Mouse (Mus musculus): ENCODE measurements around the gene Slc35f1. TPM values are rescaled to one million over a fixed set of nuclear protein-coding genes. Genes with fewer than 3 reads are reported as not detected.
A peak's percentile ranks its signal among the peaks of the same experiment; 100 is the strongest.

Gene Slc35f1
- total RNA-seq, 2 experiments from 2014 or later: 3.3 to 4.1 TPM

DNA sequence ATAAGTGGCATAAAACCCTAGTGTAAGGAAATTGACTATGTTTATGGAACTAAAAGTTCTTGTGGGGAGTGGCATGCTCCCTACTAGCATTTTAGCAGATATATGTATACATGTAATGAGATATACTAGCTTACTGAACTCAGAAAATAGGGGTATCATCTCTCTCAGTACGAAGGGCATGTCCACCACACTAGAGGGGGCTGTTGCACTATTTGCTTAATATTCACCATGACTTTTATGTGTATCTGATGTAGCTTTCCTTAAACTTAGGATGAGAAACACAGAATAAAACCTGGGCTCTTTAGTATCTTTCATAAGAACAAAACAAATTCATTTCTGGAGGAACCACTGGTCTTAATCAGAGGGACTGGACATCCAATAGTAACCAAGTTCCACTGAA is 397.5 kb downstream of the Slc35f1 start:
- DNase-seq (ENCODE audit: low spot score in 2 of 2): no peak

DNA sequence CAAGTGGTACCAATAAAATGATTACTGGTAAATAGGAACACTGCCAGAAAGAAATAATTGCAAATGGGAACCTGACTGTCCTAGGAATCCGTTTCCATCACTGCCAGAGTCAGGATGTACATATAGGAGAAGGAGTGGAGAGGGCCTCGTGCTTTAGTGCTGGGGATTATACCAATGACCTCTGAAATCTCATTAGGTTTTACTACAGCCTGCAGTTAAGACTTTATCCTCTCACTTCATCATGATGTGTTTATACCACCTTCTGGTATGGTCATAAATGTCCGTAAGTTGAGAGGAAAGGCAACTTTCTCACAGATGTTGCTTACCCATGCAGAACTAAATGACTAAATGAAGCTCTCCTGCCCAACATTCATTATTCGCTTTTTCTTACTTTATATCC is 401.2 kb downstream of the Slc35f1 start:
- no peak for DNase-seq (ENCODE audit: low spot score in 2 of 2)

DNA sequence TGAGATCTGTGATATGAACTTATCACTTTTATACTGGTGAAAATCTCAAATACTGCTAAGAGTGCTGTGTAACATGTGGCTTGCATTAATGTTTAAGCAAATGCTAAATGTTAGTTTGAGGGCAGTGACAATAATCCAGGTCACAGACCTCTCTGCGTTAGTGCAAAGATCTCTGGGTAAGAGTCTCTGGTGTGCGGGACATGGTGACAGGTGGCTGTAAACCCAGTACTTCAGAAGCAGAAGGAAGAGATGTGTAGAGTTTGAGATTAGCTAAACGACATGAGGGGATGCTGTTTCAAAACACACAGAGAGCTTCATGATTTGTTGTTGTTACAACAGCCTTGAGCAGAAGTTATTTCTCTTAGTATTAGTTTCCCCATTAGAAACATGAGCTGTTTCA is 406.1 kb downstream of the Slc35f1 start:
- no peak for DNase-seq (ENCODE audit: low spot score in 2 of 2)

DNA sequence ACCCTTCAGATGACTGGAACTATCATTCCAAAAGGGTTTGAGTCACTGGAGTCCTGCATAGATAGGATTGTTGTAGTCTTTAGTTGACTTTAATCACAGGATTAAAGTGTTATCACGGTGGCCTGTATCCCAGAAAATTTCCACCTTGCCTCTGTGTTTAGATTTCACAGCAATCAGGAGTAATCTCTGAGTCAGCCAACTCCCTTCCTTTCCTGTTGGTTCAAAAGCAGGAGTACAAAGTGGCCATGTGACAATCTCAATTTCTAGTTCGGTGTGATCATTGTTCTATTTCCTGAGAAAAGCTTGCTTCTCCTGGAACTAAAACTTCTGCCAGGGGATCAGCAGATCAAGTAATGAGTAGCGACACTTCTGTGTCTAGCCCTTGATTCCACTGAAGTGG is 410.5 kb downstream of the Slc35f1 start:
- no peak for DNase-seq (ENCODE audit: low spot score in 2 of 2)

DNA sequence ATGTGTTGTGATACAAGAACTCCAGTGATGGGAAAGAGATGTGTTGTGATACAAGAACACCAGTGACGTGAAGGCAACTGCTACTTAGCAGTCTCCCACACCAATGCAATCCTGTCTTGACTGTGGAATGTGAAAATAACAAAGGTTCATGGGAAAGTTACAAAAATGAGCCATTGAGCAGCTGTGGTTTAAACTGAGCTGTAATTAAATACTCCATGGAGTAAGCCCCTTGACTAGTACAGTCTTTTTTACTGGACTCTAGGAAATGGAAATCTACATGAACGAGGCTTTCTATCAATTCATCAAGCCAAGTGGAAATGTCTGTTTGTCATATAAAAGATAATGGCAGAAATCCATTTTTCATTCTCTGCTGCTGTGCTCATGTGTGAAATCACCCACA is 411.1 kb downstream of the Slc35f1 start:
- DNase-seq (ENCODE audit: low spot score in 2 of 2): no peak

DNA sequence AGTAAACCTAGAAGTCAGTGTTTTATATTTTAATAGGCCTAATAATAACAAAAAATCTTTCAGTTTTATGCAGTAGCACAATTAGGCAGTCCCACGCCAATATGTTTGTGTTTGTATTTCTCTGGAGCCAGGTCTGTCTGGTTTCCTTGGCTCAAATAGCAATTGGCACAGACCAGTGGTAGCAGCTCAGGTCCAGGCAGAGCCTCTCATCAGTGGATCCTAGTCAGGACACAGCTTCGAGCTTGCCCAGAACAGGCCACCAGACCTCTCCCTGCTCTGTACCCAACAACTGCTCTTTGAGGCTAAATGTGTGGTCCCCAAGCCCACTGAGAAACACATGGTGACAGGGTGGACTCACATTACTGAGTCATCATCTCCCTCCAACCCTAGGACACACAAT is 412.1 kb downstream of the Slc35f1 start:
- no peak for DNase-seq (ENCODE audit: low spot score in 2 of 2)

DNA sequence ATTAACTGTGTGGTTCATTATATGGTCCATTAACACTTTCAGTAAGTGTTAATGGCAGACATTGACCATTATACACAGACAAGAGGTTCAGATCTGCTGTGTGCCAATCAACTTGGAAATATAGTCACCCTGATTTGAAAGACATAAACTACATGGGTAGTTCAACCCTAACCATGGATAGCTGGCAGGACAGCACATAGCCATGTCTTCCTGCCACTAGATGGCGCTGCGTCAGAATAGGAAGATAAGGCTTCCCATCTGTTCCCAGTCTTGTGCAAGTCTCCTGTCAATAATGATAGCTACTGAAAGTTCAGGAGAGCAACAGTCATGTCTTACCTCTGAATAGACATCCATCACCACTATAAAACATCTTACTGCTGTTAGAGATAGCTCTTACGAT is 424.7 kb downstream of the Slc35f1 start:
- DNase-seq (ENCODE audit: low spot score in 2 of 2): peak; percentile 10 to 38

DNA sequence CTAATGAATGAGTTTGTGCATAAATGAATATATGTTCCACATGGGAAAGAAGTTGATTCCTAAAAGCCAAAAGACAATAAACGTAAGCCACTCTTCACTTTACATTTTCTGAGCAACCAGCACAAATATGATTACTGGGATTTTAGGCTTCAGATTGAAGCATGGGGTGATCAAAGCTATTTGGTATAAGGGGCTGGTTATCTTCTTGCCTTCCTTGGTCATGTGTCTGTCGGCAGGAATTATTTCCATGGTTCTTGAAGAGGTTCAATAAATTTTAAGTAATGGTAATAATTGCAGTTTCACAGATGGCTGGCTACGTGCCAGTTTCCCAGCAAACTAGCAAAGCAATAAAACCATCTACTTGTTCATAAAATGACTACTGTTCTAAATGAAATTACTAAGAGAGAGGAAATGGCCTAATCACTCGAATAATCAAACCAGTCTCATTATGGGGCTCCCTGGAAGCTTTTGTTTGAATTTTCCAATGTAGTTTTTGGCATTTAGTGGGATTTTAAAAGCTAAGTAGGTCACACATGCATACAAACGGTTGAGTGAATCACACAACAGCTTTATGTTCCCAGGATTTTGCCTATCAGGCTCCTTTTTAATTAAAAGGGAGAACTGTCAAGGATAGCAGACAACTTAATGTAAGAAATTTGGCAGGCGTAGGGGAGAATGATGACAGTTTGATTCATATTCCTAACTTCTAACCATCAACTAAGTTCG is 425.5 kb downstream of the Slc35f1 start:
- DNase-seq (ENCODE audit: low spot score in 2 of 2): no peak

DNA sequence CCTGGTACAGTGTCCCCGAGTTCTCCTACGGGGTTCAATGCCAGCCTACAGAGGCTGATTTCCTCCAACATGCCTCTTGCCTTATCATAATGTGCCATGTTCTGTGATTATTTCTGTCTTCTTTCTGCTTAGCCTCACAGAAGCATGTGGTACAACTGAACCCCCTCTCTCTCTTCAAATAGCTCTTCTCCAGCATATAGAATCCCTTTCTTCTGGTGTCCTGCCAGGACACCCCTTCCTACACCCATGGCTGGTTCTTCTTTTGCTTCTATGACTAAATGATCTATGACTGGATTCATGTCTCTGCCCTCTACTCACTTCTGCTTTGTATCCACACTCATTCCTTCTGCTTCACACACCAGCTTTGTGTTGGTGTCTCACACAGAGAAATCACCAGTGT is 430.3 kb downstream of the Slc35f1 start:
- DNase-seq (ENCODE audit: low spot score in 2 of 2): no peak

DNA sequence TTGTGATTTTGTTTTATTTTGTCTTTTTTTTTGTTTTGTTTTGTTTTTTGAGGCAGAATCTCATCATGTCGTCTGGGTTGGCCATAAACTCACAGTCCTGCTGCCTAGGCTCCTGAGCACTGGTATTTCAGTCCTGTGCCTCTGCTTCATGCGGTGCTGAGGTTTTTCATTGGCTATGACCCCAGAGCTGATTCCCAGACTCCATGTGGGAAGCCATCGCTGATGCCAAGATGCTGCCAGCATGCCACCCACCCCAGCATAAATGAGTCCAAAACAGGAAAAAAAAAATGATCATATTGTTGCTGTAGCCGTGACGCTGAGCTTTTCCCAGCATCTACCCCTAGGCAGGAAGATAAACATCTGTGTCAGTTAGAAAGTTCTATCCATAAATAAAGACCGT is 434.0 kb downstream of the Slc35f1 start:
- DNase-seq (ENCODE audit: low spot score in 2 of 2): no peak

DNA sequence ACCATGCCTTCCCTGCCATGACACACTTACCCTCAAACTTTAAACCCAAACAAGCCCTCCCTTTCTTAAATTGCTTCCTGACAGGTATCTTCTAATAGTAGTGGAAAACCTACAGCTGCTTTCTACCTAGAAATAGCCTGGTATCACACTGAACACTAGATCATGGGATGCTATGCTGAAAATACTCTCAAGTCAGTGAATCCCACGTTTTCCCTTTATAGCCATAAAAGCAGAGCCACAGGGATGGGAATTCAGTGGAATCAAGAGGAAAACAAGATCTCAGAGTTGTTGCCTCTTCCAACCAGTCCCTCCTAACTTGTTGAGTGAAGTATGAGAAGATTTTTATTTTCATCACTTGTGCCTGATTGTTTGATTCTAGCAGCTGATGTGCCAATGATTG is 442.4 kb downstream of the Slc35f1 start:
- no peak for DNase-seq (ENCODE audit: low spot score in 2 of 2)

DNA sequence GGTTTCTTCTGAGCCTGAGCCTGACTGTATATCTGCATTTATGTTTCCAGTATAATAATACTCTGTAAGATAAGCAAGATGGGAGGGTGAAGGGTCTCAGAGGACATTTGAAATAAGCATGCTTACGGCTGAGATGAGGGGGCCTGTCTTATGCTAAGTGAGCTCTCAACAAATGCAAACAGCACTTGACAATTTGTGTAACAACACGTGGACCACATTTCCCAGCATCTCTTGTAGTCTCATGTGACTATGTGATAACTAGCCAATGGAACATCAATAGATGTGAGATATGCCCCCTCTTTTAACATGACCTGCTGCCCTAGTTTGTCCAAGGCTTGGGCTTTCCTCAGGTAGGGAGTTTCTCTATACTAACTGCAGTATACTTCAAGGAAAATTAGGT is 460.0 kb downstream of the Slc35f1 start:
- DNase-seq (ENCODE audit: low spot score in 2 of 2): no peak

DNA sequence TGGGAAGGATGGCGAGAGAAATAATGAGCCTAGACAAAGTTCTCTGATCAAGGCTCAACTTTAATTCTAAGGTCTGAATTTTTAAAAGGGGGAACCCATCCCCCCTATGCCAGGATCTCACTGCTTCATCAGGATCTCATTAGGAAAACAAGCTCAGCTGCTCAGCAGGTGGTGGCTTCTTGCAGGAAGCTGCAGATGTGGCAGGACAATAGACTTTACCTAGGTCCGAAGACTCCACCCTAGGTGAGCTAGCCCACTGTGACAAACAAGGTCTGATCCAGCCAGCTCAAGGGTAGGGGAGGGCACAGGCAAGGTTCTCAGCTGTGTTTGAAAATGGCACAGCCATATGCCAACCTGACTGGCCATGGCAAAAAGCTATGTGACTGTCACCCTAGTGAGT is 460.6 kb downstream of the Slc35f1 start:
- DNase-seq (ENCODE audit: low spot score in 2 of 2): no peak

DNA sequence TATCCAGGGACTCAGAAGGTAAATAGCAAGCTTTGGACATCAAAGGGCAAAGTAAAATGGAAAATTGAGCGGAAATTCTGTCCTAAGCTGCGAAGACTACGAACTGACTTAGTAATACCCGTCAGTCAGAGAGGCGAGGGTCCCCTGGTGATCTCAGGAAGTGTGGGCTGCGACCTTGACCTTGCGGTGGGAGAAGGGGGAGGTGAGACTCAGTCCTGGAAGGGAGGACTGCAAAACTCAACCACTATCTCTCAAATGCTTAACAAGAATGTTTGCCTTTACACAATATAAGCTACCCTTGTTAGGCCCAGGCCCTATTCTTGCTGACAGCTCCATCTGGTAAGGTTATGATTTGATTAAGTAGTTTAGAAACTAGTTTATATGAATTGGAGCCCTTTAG is 466.0 kb downstream of the Slc35f1 start:
- DNase-seq (ENCODE audit: low spot score in 2 of 2): no peak

DNA sequence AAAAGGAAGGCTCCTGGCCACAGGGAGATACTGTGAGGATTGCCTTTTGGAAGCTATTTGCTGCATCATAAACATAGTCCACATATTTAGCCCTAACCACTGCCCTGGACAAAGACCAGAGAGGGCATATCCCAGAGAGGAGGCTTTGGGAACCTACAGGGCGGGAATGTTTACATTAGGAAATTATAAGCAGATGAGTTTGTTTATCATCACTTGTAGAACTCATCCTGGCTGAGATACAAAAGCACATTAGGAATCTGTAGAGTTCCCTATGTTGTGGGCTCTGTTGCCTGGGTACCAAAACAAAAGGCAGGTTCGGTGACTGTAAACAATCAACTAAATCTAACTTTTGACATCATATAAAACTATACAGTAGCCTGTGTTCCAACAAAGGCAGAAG is 467.4 kb downstream of the Slc35f1 start:
- no peak for DNase-seq (ENCODE audit: low spot score in 2 of 2)

All from adrenal gland, postnatal 4 days (tissue).